Mouse (Mus musculus) lung, adult 2 months (tissue): ENCODE measurements around the gene Prkar2a.

Experiments used
- CTCF ChIP-seq: fragments of 200-500 bp; IDR thresholded peaks from 2 replicates; pipeline ENCODE4 v1.5.1; 2011; ENCODE audit warnings: mild to moderate bottlenecking, low read length, control low read depth; ENCODE audit not compliant: insufficient read depth
- POLR2A ChIP-seq: fragments of 200-500 bp; IDR thresholded peaks from 2 replicates; pipeline ENCODE4 v1.6.1; 2011; ENCODE audit warnings: low read depth, mild to moderate bottlenecking, control low read depth, low read length, borderline replicate concordance; ENCODE audit errors: extremely low read depth

GRCm38 (mm10) chr9:108754423-108754822 is 65.3 kb downstream of the Prkar2a start:
- TF ChIP-seq CTCF = no peak
- TF ChIP-seq POLR2A = no peak
